In genomic region chr10:43221659-43222058, GRCm38 (mm10) we compare ENCODE assay signal across 8 mouse cellular contexts. TPM values are rescaled to one million over a fixed set of nuclear protein-coding genes. Genes with fewer than 3 reads are reported as not detected.
DNase-seq lines count a peak whose midpoint lies in the region; ATAC-seq and TF ChIP-seq lines count a peak whose summit lies in the region.

No protein-coding gene starts in this region.

- peak overlapping the region; percentile 49 for H3K4me2 ChIP-seq in intestine, embryonic 14.5 days (ENCODE audit: low read length)
- peak overlapping the region; percentile 80 for H3K4me2 ChIP-seq in lung, embryonic 16.5 days (ENCODE audit: low read depth, low read length)
- peak overlapping the region; percentile 97 for H3K4me2 ChIP-seq in stomach, postnatal 0 days (replicated peaks; ENCODE audit: low read depth)

- ATAC-seq in activated CD4-positive, CD25-positive, alpha-beta regulatory T cell, adult 4 months, result peak; percentile 9
- peak; percentile 53 for ATAC-seq in erythroid progenitor cell, adult 5-6 weeks (replicated peaks; ENCODE audit: low FRiP score, poor library complexity, severe bottlenecking)
- ATAC-seq in intestine, embryonic 14.5 days (replicated peaks; ENCODE audit: low FRiP score, low TSS enrichment, low read depth), result peak; percentile 50
- ATAC-seq in lung, embryonic 16.5 days (ENCODE audit: low read depth), result peak; percentile 51
- peak; percentile 39 for ATAC-seq in stomach, postnatal 0 days (ENCODE audit: low FRiP score, low TSS enrichment)

- H3K36me3 ChIP-seq in intestine, embryonic 14.5 days (ENCODE audit: control insufficient read depth, insufficient read depth, low read length), result no peaks in the 10 kb centered on the region
- no peaks in the 10 kb centered on the region for H3K36me3 ChIP-seq in lung, embryonic 16.5 days (ENCODE audit: control insufficient read depth, insufficient read depth, low read length)
- H3K36me3 ChIP-seq in stomach, postnatal 0 days (ENCODE audit: control insufficient read depth, insufficient read depth, low read length), result no peaks in the 10 kb centered on the region

- WGBS in intestine, embryonic 14.5 days, result under 1% methylated on average over 25 of the region's 25 CpGs
- WGBS in lung, embryonic 16.5 days, result 0% methylated on average over 25 of the region's 25 CpGs
- under 1% methylated on average over 25 of the region's 25 CpGs for WGBS in stomach, postnatal 0 days

- no peaks in the 10 kb centered on the region for H3K9me3 ChIP-seq in intestine, embryonic 14.5 days (ENCODE audit: control insufficient read depth, low read length)
- H3K9me3 ChIP-seq in lung, embryonic 16.5 days (ENCODE audit: control insufficient read depth, low read length), result no peaks in the 10 kb centered on the region
- no peaks in the 10 kb centered on the region for H3K9me3 ChIP-seq in stomach, postnatal 0 days (ENCODE audit: control insufficient read depth, low read length)

- TF ChIP-seq EP300 in stomach, postnatal 0 days (optimal IDR thresholded peaks at IDR 0.05), result no peak

- H3K9ac ChIP-seq in intestine, embryonic 14.5 days (ENCODE audit: low read length), result peak overlapping the region; percentile 77
- H3K9ac ChIP-seq in lung, embryonic 16.5 days (ENCODE audit: low read length), result peak overlapping the region; percentile 89
- peak overlapping the region; percentile 92 for H3K9ac ChIP-seq in stomach, postnatal 0 days (ENCODE audit: low read length)

- no peaks in the 10 kb centered on the region for H3K27me3 ChIP-seq in intestine, embryonic 14.5 days (replicated peaks; ENCODE audit: control insufficient read depth, insufficient read depth, low read length)
- H3K27me3 ChIP-seq in lung, embryonic 16.5 days (ENCODE audit: control insufficient read depth, insufficient read depth, low read depth, low read length), result no peaks in the 10 kb centered on the region
- H3K27me3 ChIP-seq in stomach, postnatal 0 days (ENCODE audit: control insufficient read depth, insufficient read depth, low read length), result no peaks in the 10 kb centered on the region

- peak overlapping the region; percentile 86 for H3K4me3 ChIP-seq in layer of hippocampus, adult 2 months
- peak overlapping the region; percentile 83 for H3K4me3 ChIP-seq in intestine, embryonic 14.5 days (ENCODE audit: low read depth, low read length)
- peak overlapping the region; percentile 90 for H3K4me3 ChIP-seq in lung, embryonic 16.5 days (ENCODE audit: low read length)
- H3K4me3 ChIP-seq in stomach, postnatal 0 days (ENCODE audit: low read depth, low read length), result peak overlapping the region; percentile 90

- no peak for DNase-seq in layer of hippocampus, adult 2 months (ENCODE audit: low spot score in 2 of 2)
- no peak for DNase-seq in layer of hippocampus, adult 9-10 months (ENCODE audit: low spot score)
- DNase-seq in intestine, embryonic 14.5 days (ENCODE audit: low spot score), result no peak
- no peak for DNase-seq in stomach, postnatal 0 days (ENCODE audit: low spot score)
- DNase-seq in yolk sac, embryonic 10.5 days (ENCODE audit: low spot score), result no peak

- peaks cover 3% of the 10 kb centered on the region; the same call in 1 of the 2 replicates for H3K4me1 ChIP-seq in intestine, embryonic 14.5 days (replicated peaks; ENCODE audit: control insufficient read depth, insufficient read depth, low read length)
- H3K4me1 ChIP-seq in lung, embryonic 16.5 days (replicated peaks; ENCODE audit: control insufficient read depth, insufficient read depth, low read length), result peaks cover 8% of the 10 kb centered on the region
- H3K4me1 ChIP-seq in stomach, postnatal 0 days (replicated peaks; ENCODE audit: control insufficient read depth, insufficient read depth), result no peaks in the 10 kb centered on the region; the same call in 1 of the 2 replicates

- H3K27ac ChIP-seq in layer of hippocampus, adult 2 months, result peak overlapping the region; percentile 98
- H3K27ac ChIP-seq in intestine, embryonic 14.5 days (ENCODE audit: low read depth), result peak overlapping the region; percentile 85
- H3K27ac ChIP-seq in lung, embryonic 16.5 days (ENCODE audit: low read length), result peak overlapping the region; percentile 89
- H3K27ac ChIP-seq in stomach, postnatal 0 days (replicated peaks), result peak overlapping the region; percentile 93

- TF ChIP-seq CTCF in layer of hippocampus, adult 2 months (conservative IDR thresholded peaks at IDR 0.05), result no peak; the same call in 1 of the 2 replicates
- TF ChIP-seq CTCF in stomach, postnatal 0 days (IDR thresholded peaks at IDR 0.05; ENCODE audit: low read depth), result no peak; the same call in none of the 2 replicates

RNA-seq across cellular contexts. Expression of gene Pdss2, which starts 0.4 kb away (rescaled TPM):
- 10 to 100 TPM; 17.6 to 17.8 TPM for total RNA-seq in layer of hippocampus, adult 2 months (2021)
- polyA plus RNA-seq in activated CD4-positive, CD25-positive, alpha-beta regulatory T cell, adult 4 months (2017; shearing (Covaris generic)), result 1 to 10 TPM; 6.1 to 8.2 TPM
- 0.72 TPM in 1 of 2 replicates, not detected in the other for total RNA-seq in erythroid progenitor cell, adult 5-6 weeks (2015; ENCODE audit: low replicate concordance)
- 1.7 and 6.1 TPM in 2 replicates for total RNA-seq in erythroid progenitor cell, adult 5-6 weeks (2017; ENCODE audit: low replicate concordance)
- 12.2 and 13.9 TPM in 2 replicates for polyA plus RNA-seq in intestine, embryonic 14.5 days (2014; fragmentation: Nextera tagmentation; extraction: Ambion mirVana)
- 9.7 and 10.0 TPM in 2 replicates for polyA plus RNA-seq in lung, embryonic 16.5 days (2015; fragmentation: Nextera tagmentation; extraction: Ambion mirVana)
- polyA plus RNA-seq in stomach, postnatal 0 days (2015; fragmentation: Nextera tagmentation; extraction: Ambion mirVana), result 6.1 and 6.2 TPM in 2 replicates

RNA-seq across cellular contexts. Expression of gene 9030612E09Rik, which starts 47.2 kb away (rescaled TPM):
- 1 to 10 TPM; 1.8 to 2.1 TPM for total RNA-seq in layer of hippocampus, adult 2 months (2021)
- polyA plus RNA-seq in activated CD4-positive, CD25-positive, alpha-beta regulatory T cell, adult 4 months (2017; shearing (Covaris generic)), result not detected
- total RNA-seq in erythroid progenitor cell, adult 5-6 weeks (2015; ENCODE audit: low replicate concordance), result not detected in 2 replicates
- not detected in 2 replicates for total RNA-seq in erythroid progenitor cell, adult 5-6 weeks (2017; ENCODE audit: low replicate concordance)
- polyA plus RNA-seq in intestine, embryonic 14.5 days (2014; fragmentation: Nextera tagmentation; extraction: Ambion mirVana), result 0.65 and 0.69 TPM in 2 replicates
- polyA plus RNA-seq in lung, embryonic 16.5 days (2015; fragmentation: Nextera tagmentation; extraction: Ambion mirVana), result 0.13 and 0.19 TPM in 2 replicates
- 0.18 and 0.48 TPM in 2 replicates for polyA plus RNA-seq in stomach, postnatal 0 days (2015; fragmentation: Nextera tagmentation; extraction: Ambion mirVana)

RNA-seq across cellular contexts. Expression of gene Sobp, which starts 47.3 kb away (rescaled TPM):
- total RNA-seq in layer of hippocampus, adult 2 months (2021), result 10 to 100 TPM; 83.3 to 83.8 TPM
- polyA plus RNA-seq in activated CD4-positive, CD25-positive, alpha-beta regulatory T cell, adult 4 months (2017; shearing (Covaris generic)), result not detected
- total RNA-seq in erythroid progenitor cell, adult 5-6 weeks (2015; ENCODE audit: low replicate concordance), result not detected in 2 replicates
- not detected in 2 replicates for total RNA-seq in erythroid progenitor cell, adult 5-6 weeks (2017; ENCODE audit: low replicate concordance)
- 1.5 TPM in 2 replicates for polyA plus RNA-seq in intestine, embryonic 14.5 days (2014; fragmentation: Nextera tagmentation; extraction: Ambion mirVana)
- 0.29 and 0.31 TPM in 2 replicates for polyA plus RNA-seq in lung, embryonic 16.5 days (2015; fragmentation: Nextera tagmentation; extraction: Ambion mirVana)
- 0.75 and 1.2 TPM in 2 replicates for polyA plus RNA-seq in stomach, postnatal 0 days (2015; fragmentation: Nextera tagmentation; extraction: Ambion mirVana)
